Mouse (Mus musculus) cerebellum, adult 2 months (tissue): ENCODE results near the gene Olfr1394. TPM values are rescaled to one million over a fixed set of nuclear protein-coding genes. Genes with fewer than 3 reads are reported as not detected.
"Not testable (repeated sequence)": the region's sequence is repeated elsewhere in the genome, so short reads cannot be mapped to it uniquely, and the experiment has no call there.

Experiments
- DNase-seq, 2 experiments: peaks; one replicate each; pipeline ENCODE4 v3.0.0; 2021
- H3K27ac ChIP-seq: fragments of 200-500 bp; 2 replicates; pipeline ENCODE4 v1.5.1; 2012; ENCODE audit warnings: low read length, control low read depth, inconsistent platforms; ENCODE audit not compliant: insufficient read depth
- H3K27me3 ChIP-seq: fragments of 200-500 bp; 2 replicates; pipeline ENCODE4 v1.6.1; 2012; ENCODE audit warnings: inconsistent platforms, mild to moderate bottlenecking, low read length, moderate library complexity; ENCODE audit not compliant: control insufficient read depth, insufficient read depth
- H3K4me1 ChIP-seq: fragments of 200-500 bp; 2 replicates; pipeline ENCODE4 v1.6.1; 2011; ENCODE audit warnings: low read length; ENCODE audit not compliant: control insufficient read depth, insufficient read depth
- H3K4me3 ChIP-seq: fragments of 200-500 bp; replicated peaks from 2 replicates; pipeline ENCODE3; 2011; ENCODE audit warnings: mild to moderate bottlenecking, low read depth, low read length, control low read depth; ENCODE audit not compliant: insufficient read depth
- CTCF ChIP-seq: fragments of 200-500 bp; IDR thresholded peaks from 2 replicates; pipeline ENCODE4 v1.5.1; 2011; ENCODE audit warnings: low read depth, mild to moderate bottlenecking, control low read depth, low read length, moderate library complexity, borderline replicate concordance; ENCODE audit not compliant: insufficient read depth
- POLR2A ChIP-seq: fragments of 200-500 bp; IDR thresholded peaks from 2 replicates; pipeline ENCODE4 v1.6.1; 2011; ENCODE audit warnings: low read length, control low read depth, borderline replicate concordance; ENCODE audit not compliant: insufficient read depth
- WGBS: fragments of 180-500 bp; shearing (Covaris S2); methylation state at CpG from one replicate; pipeline ENCODE4 v1.1.7; 2018; 5-methylcytosine and 5-hydroxymethylcytosine counted together
- polyA plus RNA-seq: library from polyadenylated mRNA; depleted of rRNA; stranded (reverse); fragments of >200 nt; gene quantifications from 2 replicates; pipeline ENCODE4 v1.2.3, GENCODE M21; 2012

Gene Olfr1394
- polyA plus RNA-seq, 1 experiment = not detected

- DNase-seq = no peak
- no peak overlapping the region for H3K27ac ChIP-seq
- H3K27me3 ChIP-seq = no peaks in the 10 kb centered on the region; the same call in 1 of the 2 replicates
- TF ChIP-seq POLR2A (no peak), CTCF (no peak)
- H3K4me1 ChIP-seq = no peaks in the 10 kb centered on the region
- 91% methylated on average over 3 of the region's 3 CpGs for WGBS
- no peak overlapping the region for H3K4me3 ChIP-seq
Measured at GRCm38 (mm10) chr11:49119635-49120034, 34.5 kb upstream of the Olfr1394 start.

GRCm38 (mm10) chr11:49124169-49124568 lies 30.0 kb upstream of the Olfr1394 start:
- no peaks in the 10 kb centered on the region; the same call in 1 of the 2 replicates for H3K27me3 ChIP-seq
- TF ChIP-seq CTCF = no peak
- TF ChIP-seq POLR2A = no peak
- no peak for DNase-seq
- H3K4me1 ChIP-seq = no peaks in the 10 kb centered on the region
- 91% methylated on average over 2 of the region's 2 CpGs for WGBS
- no peak overlapping the region for H3K27ac ChIP-seq
- no peak overlapping the region for H3K4me3 ChIP-seq

DNA sequence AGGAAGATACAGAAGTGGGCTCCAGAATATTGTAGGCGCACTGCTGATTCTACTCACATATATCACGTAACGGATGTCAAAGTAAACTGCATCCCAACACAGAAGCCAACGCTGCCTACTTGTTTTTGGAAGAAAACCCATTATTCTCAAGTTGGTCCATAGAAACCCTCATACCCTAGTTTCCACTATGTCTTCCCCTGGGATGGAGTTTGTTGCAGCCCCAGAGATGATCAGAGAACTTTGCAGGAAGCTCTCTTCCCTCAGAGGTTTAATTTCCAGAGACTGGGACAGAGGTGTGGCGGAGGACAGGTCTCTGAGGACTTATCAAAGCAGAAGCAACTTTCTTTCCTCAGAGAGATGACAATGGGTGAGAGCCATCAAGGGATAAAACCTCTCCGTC lies 12.2 kb upstream of the Olfr1394 start, which contains the start of gene Olfr1395:
Gene Olfr1395, plus strand, starts transcription at position 301 of the 400 bp plus-strand sequence.
- Histone ChIP-seq H3K27me3 (no peaks in the 10 kb centered on the region), H3K4me3 (no peak within 1 kb of the TSS), H3K27ac (no peak within 1 kb of the TSS), H3K4me1 (no peaks in the 10 kb centered on the region)
- TF ChIP-seq POLR2A (no peak), CTCF (no peak)
- 83% methylated on average over 6 of the region's 6 CpGs for WGBS
- no peak for DNase-seq

DNA sequence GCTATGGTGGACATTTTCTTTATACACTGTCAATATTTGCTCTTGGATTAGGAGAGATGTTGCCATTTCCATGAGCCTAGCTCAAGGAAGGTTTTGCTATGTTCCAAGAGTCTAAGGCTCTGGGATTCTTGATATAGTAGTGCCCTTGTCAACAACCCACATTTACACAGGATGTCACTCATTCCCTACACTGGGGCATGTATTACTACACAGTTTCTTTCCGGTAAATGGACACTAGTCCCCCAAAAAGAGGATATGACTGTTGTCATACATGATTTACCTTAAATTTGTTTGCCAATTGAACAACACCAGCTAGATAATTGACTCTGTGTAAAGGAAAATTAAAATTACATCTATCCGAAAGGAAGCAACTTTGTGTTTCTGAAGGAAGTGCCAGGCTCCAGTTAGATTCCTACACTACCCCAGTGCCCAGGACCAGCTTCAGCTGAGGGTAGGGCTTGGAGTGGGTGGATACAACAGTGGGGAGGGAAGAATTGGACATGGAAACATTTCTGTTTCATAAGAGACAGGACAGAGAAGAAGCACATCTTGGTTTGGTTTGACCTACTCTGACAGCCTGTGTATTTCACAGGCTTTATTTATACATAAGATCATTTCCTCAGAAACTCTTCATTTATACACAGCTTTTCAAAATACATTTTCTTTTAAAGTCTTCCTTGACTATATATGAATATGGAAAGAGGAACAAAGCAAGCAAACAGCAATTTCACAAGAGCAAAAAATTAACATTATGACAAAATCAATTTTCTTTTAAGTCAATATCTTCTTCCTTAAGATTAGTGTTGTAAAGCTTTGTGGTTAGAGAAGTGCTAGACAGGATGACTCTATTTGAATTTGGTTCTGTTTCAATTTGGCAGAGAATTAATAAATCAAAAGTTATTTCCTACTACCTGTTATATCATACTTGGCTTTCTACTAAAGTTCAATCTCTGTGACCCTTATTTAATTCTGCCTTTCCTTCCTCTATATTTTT lies 2.9 kb downstream of the Olfr1394 start:
- 92% methylated on average over 2 of the region's 2 CpGs for WGBS
- no peak for DNase-seq
- Histone ChIP-seq H3K27ac (no peak overlapping the region), H3K27me3 (no peaks in the 10 kb centered on the region), H3K4me1 (no peaks in the 10 kb centered on the region), H3K4me3 (no peak overlapping the region)
- no peak for TF ChIP-seq CTCF
- no peak for TF ChIP-seq POLR2A

DNA sequence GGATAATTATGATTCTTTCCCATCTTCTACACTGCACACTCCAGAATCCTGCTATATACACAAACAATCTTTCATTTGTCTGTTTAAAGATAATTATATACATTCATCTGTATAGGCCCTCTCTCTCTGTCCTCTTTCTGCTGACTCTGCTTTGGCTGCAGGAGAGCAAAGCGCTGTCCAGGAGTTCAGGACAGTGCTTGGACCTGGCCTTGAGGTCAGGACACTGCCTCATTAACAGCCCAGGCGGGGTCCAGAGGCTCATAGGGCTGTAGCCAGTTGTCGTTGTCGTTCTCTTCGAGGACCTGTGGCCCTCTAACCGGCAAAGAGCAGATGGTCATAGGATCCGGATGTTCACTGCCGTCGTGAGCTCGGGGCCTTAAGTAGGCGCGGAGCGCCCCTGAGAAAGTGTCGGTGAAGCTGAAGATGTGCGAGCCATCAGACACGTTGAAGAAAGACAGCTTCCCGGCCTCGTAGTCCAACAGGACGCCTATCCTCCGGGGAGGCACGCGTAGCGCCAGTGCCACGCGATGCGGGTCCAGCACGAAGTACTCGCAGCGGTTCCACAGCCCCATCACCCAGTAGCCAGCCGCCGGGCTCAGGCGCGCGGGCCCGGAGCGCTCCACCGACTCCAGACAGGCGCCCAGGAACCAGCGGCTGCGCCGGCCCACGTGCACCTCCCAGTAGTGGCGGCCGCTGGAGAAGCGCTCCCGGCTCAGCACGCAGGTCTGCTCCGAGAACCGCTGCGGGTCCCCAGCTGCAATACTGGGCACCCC lies 14.8 kb downstream of the Olfr1394 start:
- 6% methylated on average over 50 of the region's 50 CpGs for WGBS
- DNase-seq = no peak
- Histone ChIP-seq H3K4me1 (no peaks in the 10 kb centered on the region), H3K27me3 (no peaks in the 10 kb centered on the region), H3K4me3 (no peak overlapping the region), H3K27ac (no peak overlapping the region)
- TF ChIP-seq CTCF (no peak), POLR2A (no peak)

GRCm38 (mm10) chr11:49170576-49170975 lies 16.4 kb downstream of the Olfr1394 start:
- 91% methylated on average over 4 of the region's 4 CpGs for WGBS
- Histone ChIP-seq H3K27me3 (no peaks in the 10 kb centered on the region), H3K4me1 (no peaks in the 10 kb centered on the region), H3K4me3 (no peak overlapping the region), H3K27ac (no peak overlapping the region)
- no peak for DNase-seq
- TF ChIP-seq POLR2A = no peak
- TF ChIP-seq CTCF = no peak

DNA sequence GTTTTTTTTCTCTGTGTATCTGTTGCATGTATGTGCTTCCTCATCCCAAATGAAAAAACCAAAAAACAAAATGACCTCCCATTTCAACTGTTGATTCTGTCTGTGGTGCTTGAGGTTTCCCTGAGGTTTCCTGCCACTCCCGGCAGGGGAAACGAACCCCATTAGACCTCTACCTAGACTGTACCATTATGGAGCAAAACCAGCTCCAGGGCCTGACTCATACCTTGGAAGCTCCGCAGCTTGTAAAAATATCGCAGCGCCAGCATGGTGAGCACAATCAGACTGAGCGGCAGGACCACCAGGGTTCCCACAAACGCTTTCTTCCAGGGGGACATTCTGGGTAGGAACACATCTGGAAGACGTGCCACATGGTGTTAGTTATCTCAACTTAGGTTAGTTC lies 21.2 kb downstream of the Olfr1394 start:
- TF ChIP-seq CTCF (no peak), POLR2A (no peak)
- Histone ChIP-seq H3K4me3 (no peak overlapping the region), H3K27ac (no peak overlapping the region), H3K27me3 (no peaks in the 10 kb centered on the region), H3K4me1 (no peaks in the 10 kb centered on the region)
- 92% methylated on average over 8 of the region's 8 CpGs for WGBS
- no peak for DNase-seq

DNA sequence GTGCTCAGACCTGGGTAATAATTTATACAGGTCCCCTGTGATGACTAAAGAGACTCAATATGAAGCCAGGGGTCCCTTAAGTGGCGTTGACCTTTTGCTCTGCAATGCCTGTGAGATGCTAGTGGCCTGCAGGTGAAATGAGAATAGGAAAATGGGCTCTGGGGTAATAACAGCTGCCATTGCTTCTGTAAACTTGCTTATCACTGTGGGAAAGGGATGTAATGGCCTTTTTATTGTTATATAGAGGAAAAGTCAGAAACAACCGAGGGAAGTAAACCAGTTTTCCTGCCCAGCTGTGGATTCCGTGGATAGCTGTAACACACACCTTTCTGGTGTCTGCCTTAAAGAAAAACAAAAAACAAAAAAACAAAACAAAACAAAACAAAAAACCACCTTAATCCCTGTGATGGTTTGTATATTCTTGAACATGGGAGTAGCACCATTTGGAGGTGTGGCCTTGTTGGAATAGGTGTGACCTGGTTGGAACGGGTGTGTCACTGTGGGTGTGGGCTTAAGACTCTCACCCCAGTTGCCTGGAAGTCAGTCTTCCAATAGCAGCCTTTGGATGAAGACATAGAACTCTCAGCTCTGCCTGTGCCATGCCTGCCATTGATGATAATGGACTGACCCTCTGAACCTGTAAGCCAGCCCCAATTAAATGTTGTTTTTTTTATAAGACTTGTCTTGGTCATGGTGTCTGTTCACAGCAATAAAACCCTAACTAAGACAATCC lies 22.0 kb downstream of the Olfr1394 start:
- DNase-seq, H3K4me1 ChIP-seq, H3K27me3 ChIP-seq, H3K4me3 ChIP-seq, H3K27ac ChIP-seq: not testable (repeated sequence)
- 84% methylated on average over 4 of the region's 4 CpGs for WGBS
